Mouse (Mus musculus): Measurements from ENCODE around the gene Heatr5a. TPM values are rescaled to one million over a fixed set of nuclear protein-coding genes. Genes with fewer than 3 reads are reported as not detected.

Gene Heatr5a
- polyA plus RNA-seq, 1 experiment from 2014 or later, result 12.1 TPM

DNA sequence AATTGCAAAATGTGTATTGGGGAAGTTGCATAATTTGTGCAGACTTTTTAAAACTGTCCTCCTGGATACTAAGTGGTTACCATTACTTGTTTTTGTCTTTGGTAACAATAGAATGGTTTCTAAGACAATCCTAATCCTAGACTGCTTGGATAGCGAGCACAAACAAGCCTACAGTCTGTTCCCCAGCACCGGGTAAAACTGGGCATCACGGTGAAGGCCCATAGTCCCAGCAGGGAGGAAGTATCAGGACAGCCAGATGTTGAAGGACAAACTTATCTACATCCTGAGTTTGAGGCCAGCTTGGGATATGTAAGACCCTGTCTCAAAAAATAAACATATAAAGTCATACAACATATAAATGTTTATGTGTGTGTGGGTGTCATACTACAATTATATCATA is 135.9 kb downstream of the Heatr5a start:
- no peak overlapping the region for H3K9ac ChIP-seq
- no peak overlapping the region for H3K4me3 ChIP-seq
- H3K27me3 ChIP-seq, result no peaks in the 10 kb centered on the region
- H3K4me1 ChIP-seq, result peaks cover 2% of the 10 kb centered on the region; the same call in 1 of the 2 replicates
- no peak for ATAC-seq (ENCODE audit: insufficient number of reproducible peaks, low FRiP score, low TSS enrichment, low read depth)
- H3K36me3 ChIP-seq, result no peaks in the 10 kb centered on the region
- no peaks in the 10 kb centered on the region for H3K9me3 ChIP-seq
- no peak overlapping the region for H3K4me2 ChIP-seq
- no peak overlapping the region for H3K27ac ChIP-seq
- WGBS, result 72% methylated on average over 3 of the region's 3 CpGs

DNA sequence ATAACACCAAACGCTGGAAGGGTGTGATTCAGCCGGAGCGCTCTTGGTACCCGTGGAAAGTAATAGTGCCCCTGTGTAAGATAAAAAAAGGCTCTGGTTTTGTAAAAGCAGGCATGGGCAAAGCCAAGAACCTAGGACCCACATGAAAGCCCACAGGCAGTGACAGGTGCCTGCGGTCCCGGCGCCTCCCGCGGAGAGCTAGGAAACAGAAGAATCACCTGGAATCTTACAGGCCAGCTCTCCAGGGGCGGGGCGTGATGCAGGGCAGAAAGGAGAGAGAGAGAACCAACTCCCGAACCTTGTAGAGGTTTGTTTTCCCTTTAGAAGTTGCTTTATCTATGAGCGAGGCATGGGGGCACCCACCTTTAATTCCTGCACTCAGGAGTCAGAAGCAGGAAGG is 139.2 kb downstream of the Heatr5a start:
- Histone ChIP-seq H3K27me3 (no peaks in the 10 kb centered on the region), H3K4me1 (peaks cover 14% of the 10 kb centered on the region), H3K9ac (no peak overlapping the region), H3K4me3 (no peak overlapping the region), H3K36me3 (no peaks in the 10 kb centered on the region), H3K4me2 (no peak overlapping the region), H3K27ac (no peak overlapping the region), H3K9me3 (no peaks in the 10 kb centered on the region)
- WGBS, result 75% methylated on average over 13 of the region's 13 CpGs
- no peak for ATAC-seq (ENCODE audit: insufficient number of reproducible peaks, low FRiP score, low TSS enrichment, low read depth)

DNA sequence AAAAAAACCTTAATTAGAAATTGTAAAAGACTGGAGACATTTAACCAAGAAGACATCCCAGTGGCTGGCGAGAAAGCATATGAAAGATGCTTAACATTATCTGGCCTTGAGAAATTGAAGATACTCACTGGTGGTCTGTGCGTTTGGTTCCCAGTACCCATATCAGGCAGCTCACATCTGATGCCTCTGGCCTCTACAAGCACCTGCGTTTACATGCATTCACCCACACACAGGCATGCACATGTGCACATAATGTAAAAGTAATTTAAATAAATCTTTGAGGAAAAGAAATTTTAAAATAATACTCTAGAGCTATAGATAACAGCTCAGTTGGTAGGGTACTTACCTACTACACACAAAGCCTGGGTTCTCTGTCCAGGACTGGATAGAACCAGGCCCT is 139.8 kb downstream of the Heatr5a start:
- ATAC-seq (ENCODE audit: insufficient number of reproducible peaks, low FRiP score, low TSS enrichment, low read depth), result no peak
- no peaks in the 10 kb centered on the region for H3K36me3 ChIP-seq
- WGBS, result 92% methylated on average over 3 of the region's 3 CpGs
- no peak overlapping the region for H3K4me3 ChIP-seq
- no peak overlapping the region for H3K4me2 ChIP-seq
- H3K27me3 ChIP-seq, result no peaks in the 10 kb centered on the region
- no peak overlapping the region for H3K9ac ChIP-seq
- H3K9me3 ChIP-seq, result no peaks in the 10 kb centered on the region
- H3K4me1 ChIP-seq, result peaks cover 14% of the 10 kb centered on the region
- H3K27ac ChIP-seq, result no peak overlapping the region

- peak overlapping the region; percentile 91 for H3K4me3 ChIP-seq
- WGBS, result 82% methylated on average over 1 of the region's 1 CpGs
- no peak for ATAC-seq (ENCODE audit: insufficient number of reproducible peaks, low FRiP score, low TSS enrichment, low read depth)
These were observed 140.4 kb downstream of the Heatr5a start for GRCm38 (mm10) chr12:51830671-51831070.

DNA sequence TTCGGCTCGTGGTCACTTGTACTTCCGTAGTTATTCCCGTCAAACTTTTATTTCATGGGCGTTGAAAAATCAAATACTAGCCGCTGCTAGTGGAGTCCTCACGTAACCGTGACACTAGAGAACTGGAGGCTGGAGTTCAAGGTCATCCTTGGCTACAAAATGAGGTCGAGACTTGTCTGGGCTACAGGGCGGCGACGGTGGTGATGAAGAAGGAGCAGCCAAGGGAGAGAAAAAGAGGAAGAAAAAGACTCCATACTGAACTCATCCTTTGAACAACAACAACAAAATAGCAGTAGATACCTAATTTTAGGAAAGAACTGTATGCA is 141.1 kb downstream of the Heatr5a start:
- H3K4me2 ChIP-seq, result peak overlapping the region; percentile 58
- no peaks in the 10 kb centered on the region for H3K27me3 ChIP-seq
- H3K4me1 ChIP-seq, result peaks cover 14% of the 10 kb centered on the region
- no peak for ATAC-seq (ENCODE audit: insufficient number of reproducible peaks, low FRiP score, low TSS enrichment, low read depth)
- H3K9ac ChIP-seq, result peak overlapping the region; percentile 98
- 2% methylated on average over 12 of the region's 12 CpGs for WGBS
- H3K36me3 ChIP-seq, result peaks cover 7% of the 10 kb centered on the region; the same call in 1 of the 2 replicates
- peak overlapping the region; percentile 99 for H3K27ac ChIP-seq
- H3K4me3 ChIP-seq, result peak overlapping the region; percentile 91
- no peaks in the 10 kb centered on the region for H3K9me3 ChIP-seq

More at GRCm38 (mm10) chr12:51830671-51831070, 140.4 kb downstream of the Heatr5a start:
- Histone ChIP-seq H3K4me1 (peaks cover 14% of the 10 kb centered on the region), H3K9ac (no peak overlapping the region), H3K27ac (no peak overlapping the region), H3K36me3 (0 out of 2 replicates have a peak, but pooled peaks cover 3% of the 10 kb centered on the region), H3K27me3 (no peaks in the 10 kb centered on the region), H3K9me3 (no peaks in the 10 kb centered on the region), H3K4me2 (peak overlapping the region; percentile 58; the same call in 1 of the 2 replicates)

DNA sequence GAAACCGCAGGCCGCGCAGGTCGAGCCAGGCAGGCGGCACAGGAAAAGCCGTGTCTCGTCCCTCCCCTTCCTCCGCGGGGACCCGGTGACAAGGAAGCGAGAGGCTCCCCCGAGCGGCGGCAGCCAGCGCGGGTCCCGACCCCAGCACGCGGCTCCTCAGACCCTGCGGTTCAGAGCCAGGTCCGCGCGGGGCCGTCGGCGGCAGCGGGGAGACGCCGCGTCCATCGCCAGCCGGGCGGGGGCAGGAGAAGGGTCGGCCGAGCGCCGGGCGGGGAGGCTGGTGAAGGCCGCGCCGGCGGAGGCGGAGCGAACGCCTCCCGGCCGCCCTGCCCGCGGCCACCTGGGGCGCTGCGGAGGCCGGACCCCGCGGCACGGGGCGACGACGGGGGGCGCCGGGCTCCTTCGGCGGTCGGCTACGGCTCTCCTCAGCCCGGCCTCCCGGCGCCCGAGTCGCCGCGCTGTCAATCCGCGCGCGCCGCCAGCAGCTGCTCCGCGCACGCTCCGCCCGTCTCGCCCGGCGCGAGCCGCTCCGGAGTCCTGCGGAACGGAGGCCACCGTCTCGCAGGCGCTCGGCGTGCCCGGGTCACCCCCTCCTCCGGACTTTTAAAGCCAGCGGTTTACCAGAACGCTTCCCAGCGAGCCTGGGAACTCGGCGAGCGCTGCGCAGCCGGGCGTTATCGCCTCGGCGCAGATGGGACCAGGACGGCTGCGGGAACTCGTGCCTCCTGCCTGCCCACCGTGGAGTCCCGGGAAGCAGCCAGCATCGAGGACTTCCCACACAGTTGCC is 141.6 kb downstream of the Heatr5a start, which contains the start of gene Hectd1:
Gene Hectd1 (minus strand): TSS at position 247 of the 787 bp plus-strand sequence.
- H3K27me3 ChIP-seq, result no peaks in the 10 kb centered on the region
- H3K9me3 ChIP-seq, result no peaks in the 10 kb centered on the region
- H3K27ac ChIP-seq, result peak within 1 kb of the TSS; percentile 99
- WGBS, result under 1% methylated on average over 103 of the region's 114 CpGs
- peak within 1 kb of the TSS; percentile 58 for H3K4me2 ChIP-seq
- peak within 1 kb of the TSS; percentile 98 for H3K9ac ChIP-seq
- H3K36me3 ChIP-seq, result peaks cover 12% of the 10 kb centered on the region
- H3K4me1 ChIP-seq, result peaks cover 14% of the 10 kb centered on the region
- ATAC-seq (ENCODE audit: insufficient number of reproducible peaks, low FRiP score, low TSS enrichment, low read depth), result peak; percentile 95
- H3K4me3 ChIP-seq, result peak within 1 kb of the TSS; percentile 91

- ATAC-seq (ENCODE audit: insufficient number of reproducible peaks, low FRiP score, low TSS enrichment, low read depth), result no peak
- peak overlapping the region; percentile 91 for H3K4me3 ChIP-seq
- H3K27me3 ChIP-seq, result no peaks in the 10 kb centered on the region
- H3K27ac ChIP-seq, result peak overlapping the region; percentile 99
- H3K9ac ChIP-seq, result peak overlapping the region; percentile 98
- H3K4me2 ChIP-seq, result peak overlapping the region; percentile 58
- peaks cover 17% of the 10 kb centered on the region for H3K36me3 ChIP-seq
- no peaks in the 10 kb centered on the region for H3K9me3 ChIP-seq
- WGBS, result under 1% methylated on average over 66 of the region's 66 CpGs
- H3K4me1 ChIP-seq, result peaks cover 14% of the 10 kb centered on the region
These were observed 142.3 kb downstream of the Heatr5a start for GRCm38 (mm10) chr12:51828716-51829289.

GRCm38 (mm10) chr12:51827958-51828650 is 143.0 kb downstream of the Heatr5a start:
- ATAC-seq (ENCODE audit: insufficient number of reproducible peaks, low FRiP score, low TSS enrichment, low read depth), result no peak
- peak overlapping the region; percentile 99 for H3K27ac ChIP-seq
- peak overlapping the region; percentile 58 for H3K4me2 ChIP-seq
- peak overlapping the region; percentile 91 for H3K4me3 ChIP-seq
- peaks cover 14% of the 10 kb centered on the region for H3K4me1 ChIP-seq
- peak overlapping the region; percentile 98 for H3K9ac ChIP-seq
- no peaks in the 10 kb centered on the region for H3K9me3 ChIP-seq
- peaks cover 17% of the 10 kb centered on the region for H3K36me3 ChIP-seq
- no peaks in the 10 kb centered on the region for H3K27me3 ChIP-seq
- 12% methylated on average over 6 of the region's 6 CpGs for WGBS

Other genes with a start within 250 kb of the Heatr5a start
- gene Hectd1, start 141.8 kb downstream of the Heatr5a start, polyA plus RNA-seq (2015; fragmentation: Nextera tagmentation; extraction: Ambion mirVana), result 36.5 and 38.9 TPM in 2 replicates
- 20.3 and 21.9 TPM in 2 replicates for gene Dtd2, start 35.2 kb upstream of the Heatr5a start, polyA plus RNA-seq (2015; fragmentation: Nextera tagmentation; extraction: Ambion mirVana)
- gene Gpr33, start 56.7 kb upstream of the Heatr5a start, polyA plus RNA-seq (2015; fragmentation: Nextera tagmentation; extraction: Ambion mirVana), result not detected in 2 replicates
- gene Nubpl, start 126.4 kb upstream of the Heatr5a start, polyA plus RNA-seq (2015; fragmentation: Nextera tagmentation; extraction: Ambion mirVana), result 8.6 and 9.5 TPM in 2 replicates

Measured in limb, embryonic 15.5 days (tissue).